Mouse (Mus musculus) lung, adult 2 months (tissue): ENCODE data around the gene Dlg1.

Experiments used
- CTCF ChIP-seq: fragments of 200-500 bp; IDR thresholded peaks from 2 replicates; pipeline ENCODE4 v1.5.1; 2011; ENCODE audit warnings: mild to moderate bottlenecking, low read length, control low read depth; ENCODE audit not compliant: insufficient read depth
- POLR2A ChIP-seq: fragments of 200-500 bp; IDR thresholded peaks from 2 replicates; pipeline ENCODE4 v1.6.1; 2011; ENCODE audit warnings: low read depth, mild to moderate bottlenecking, control low read depth, low read length, borderline replicate concordance; ENCODE audit errors: extremely low read depth

- TF ChIP-seq CTCF = no peak
- no peak for TF ChIP-seq POLR2A
These were observed 19.0 kb downstream of the Dlg1 start for GRCm38 (mm10) chr16:31682291-31682690.
